ENCODE assay signal across 7 mouse cellular contexts in genomic region chr8:84936962-84937546, GRCm38 (mm10). TPM values are rescaled to one million over a fixed set of nuclear protein-coding genes. Genes with fewer than 3 reads are reported as not detected.
A peak's percentile ranks its signal among the peaks of the same experiment; 100 is the strongest.
DNase-seq lines count a peak whose midpoint lies in the region; ATAC-seq and TF ChIP-seq lines count a peak whose summit lies in the region.

Gene Mast1 (minus strand): TSS chr8:84937359.

- no peaks in the 10 kb centered on the region for H3K9me3 ChIP-seq in G1E (replicated peaks)

- 1% methylated on average over 50 of the region's 50 CpGs for WGBS in bone marrow, adult 2 months

- ATAC-seq in G1E (ENCODE audit: extremely low read depth, insufficient number of reproducible peaks, low FRiP score, poor library complexity, severe bottlenecking): no peak
- ATAC-seq in hematopoietic stem cell, adult 5-6 weeks (replicated peaks in 1 of 2; ENCODE audit: insufficient read depth in 1 of 2, low FRiP score in 2 of 2, low TSS enrichment in 1 of 2, low read depth in 1 of 2, poor library complexity in 2 of 2, severe bottlenecking in 2 of 2): peak; percentile 72 to 74

- peaks cover 24% of the 10 kb centered on the region for H3K4me1 ChIP-seq in G1E (ENCODE audit: insufficient read depth, low read depth, low read length)
- no peaks in the 10 kb centered on the region; the same call in 1 of the 2 replicates for H3K4me1 ChIP-seq in bone marrow, adult 2 months (ENCODE audit: control insufficient read depth, insufficient read depth, low read length)
- 0 out of 2 replicates have a peak, but pooled peaks cover 3% of the 10 kb centered on the region for H3K4me1 ChIP-seq in embryonic fibroblast, embryonic 13.5 days (ENCODE audit: control insufficient read depth, insufficient read depth, low read length)

- H3K36me3 ChIP-seq in G1E (replicated peaks): no peaks in the 10 kb centered on the region

- DNase-seq in G1E (ENCODE audit: low spot score): peak; percentile 31
- DNase-seq in layer of hippocampus, postnatal 14 days (ENCODE audit: low spot score in 2 of 2): peak; percentile 63 to 68
- peak; percentile 66 for DNase-seq in lung, postnatal 14 days
- DNase-seq in right cerebral cortex, adult 18-20 months: peak; percentile 81

- H3K27ac ChIP-seq in bone marrow, adult 2 months (ENCODE audit: control insufficient read depth, insufficient read depth, low read depth, low read length, poor library complexity): no peak within 1 kb of the TSS
- no peak within 1 kb of the TSS for H3K27ac ChIP-seq in embryonic fibroblast, embryonic 13.5 days (ENCODE audit: insufficient read depth, low read length)

- H3K4me3 ChIP-seq in G1E (ENCODE audit: low read depth, low read length): peak within 1 kb of the TSS; percentile 56; the same call in 1 of the 2 replicates
- H3K4me3 ChIP-seq in bone marrow, adult 2 months (replicated peaks; ENCODE audit: control insufficient read depth, low read depth, low read length): no peak within 1 kb of the TSS
- no peak within 1 kb of the TSS for H3K4me3 ChIP-seq in embryonic fibroblast, embryonic 13.5 days (ENCODE audit: insufficient read depth, low read length)

- TF ChIP-seq CTCF in G1E (IDR thresholded peaks at IDR 0.05; ENCODE audit: low read depth, low read length): peak; percentile 32; the same call in 1 of the 2 replicates
- TF ChIP-seq CTCF in bone marrow, adult 2 months (IDR thresholded peaks at IDR 0.05; ENCODE audit: control insufficient read depth, insufficient read depth, low read length): peak; percentile 50; the same call in 1 of the 2 replicates
- peak; percentile 45 for TF ChIP-seq CTCF in embryonic fibroblast, embryonic 13.5 days (IDR thresholded peaks at IDR 0.05; ENCODE audit: borderline replicate concordance, insufficient read depth, low read length)

- H3K27me3 ChIP-seq in G1E (ENCODE audit: insufficient read depth, low read length): peaks cover 59% of the 10 kb centered on the region

- TF ChIP-seq POLR2A in bone marrow, adult 2 months (IDR thresholded peaks at IDR 0.05; ENCODE audit: borderline replicate concordance, control insufficient read depth, low read depth, low read length): no peak
- no peak for TF ChIP-seq POLR2A in embryonic fibroblast, embryonic 13.5 days (IDR thresholded peaks at IDR 0.05; ENCODE audit: low read depth, low read length)

RNA-seq across cellular contexts. Expression of gene Mast1, which starts in this region (rescaled TPM):
- total RNA-seq in G1E (2014; fragmentation: Nextera tagmentation) (not detected in 2 replicates), G1E (2017) (0.23 and 0.27 TPM in 2 replicates)
- polyA plus RNA-seq in G1E (2012): 0.16 and 0.25 TPM in 2 replicates
- polyA plus RNA-seq in bone marrow, adult 2 months (2011; ENCODE audit: insufficient read depth, insufficient read length, low replicate concordance, missing spikeins): not detected in 2 replicates
- polyA plus RNA-seq in embryonic fibroblast, embryonic 13.5 days (2011; ENCODE audit: insufficient read length, low read depth, missing spikeins): not detected in 2 replicates
- 0.10 TPM in 1 of 2 replicates, not detected in the other for total RNA-seq in hematopoietic stem cell, adult 5-6 weeks (2017)
- 100 to 1,000 TPM; 127 to 140 TPM for total RNA-seq in layer of hippocampus, postnatal 14 days (2021)

Comparison
In these comparisons a context has a peak if more than half of its experiments do, and no peak if none do; other contexts are left out.
1. RNA of gene Mast1 (total RNA-seq): 127 to 140 TPM in layer of hippocampus, postnatal 14 days; 0.23 to 0.27 TPM in G1E and 0.10 TPM in hematopoietic stem cell, adult 5-6 weeks; every median in the first group is over 100 times any median in the second.
2. Peak in DNase-seq and H3K4me3 ChIP-seq in G1E; RNA of the gene not detected or under 1 TPM.
3. Peak in ATAC-seq in hematopoietic stem cell, adult 5-6 weeks; RNA of the gene not detected or under 1 TPM.
4. DNase-seq: peak in every context shown above with its lines; median percentile 81 in right cerebral cortex, adult 18-20 months; 66 in lung, postnatal 14 days; 66 in layer of hippocampus, postnatal 14 days; 31 in G1E.
5. Peak in every context shown above with its lines, with median percentiles within 50 percentile points of each other: CTCF ChIP-seq.